Mouse (Mus musculus) midbrain, embryonic 14.5 days (tissue): ENCODE data around the gene Gm20695. TPM values are rescaled to one million over a fixed set of nuclear protein-coding genes. Genes with fewer than 3 reads are reported as not detected.

Source experiments
- ATAC-seq: fragments of 200-750 bp; cut with Nextera tagmentation; 2 replicates; pipeline ENCODE4 v1.8.0; 2017; ENCODE audit warnings: moderate number of reproducible peaks, moderate library complexity; ENCODE audit not compliant: low FRiP score, low TSS enrichment
- DNase-seq: peaks from one replicate; pipeline ENCODE4 v3.0.0-alpha.2; 2015
- H3K27ac ChIP-seq: fragments of 300-500 bp; sonication (generic); replicated peaks from 2 replicates; pipeline ENCODE4 v1.5.1; 2014; ENCODE audit warnings: mild to moderate bottlenecking, low read depth, low read length, moderate library complexity
- H3K27me3 ChIP-seq: fragments of 300-500 bp; sonication (generic); 2 replicates; pipeline ENCODE4 v1.6.1; 2014; ENCODE audit warnings: low read length, control low read depth, mixed read lengths; ENCODE audit not compliant: control insufficient read depth, insufficient read depth
- H3K36me3 ChIP-seq: fragments of 300-500 bp; sonication (generic); 2 replicates; pipeline ENCODE4 v1.6.1; 2014; ENCODE audit warnings: low read length, control low read depth; ENCODE audit not compliant: control insufficient read depth, insufficient read depth
- H3K4me1 ChIP-seq: fragments of 300-500 bp; sonication (generic); 2 replicates; pipeline ENCODE4 v1.6.1; 2014; ENCODE audit warnings: mild to moderate bottlenecking, antibody characterized with exemption, low read length, control low read depth; ENCODE audit not compliant: control insufficient read depth, insufficient read depth
- H3K4me2 ChIP-seq: fragments of 300-500 bp; sonication (generic); 2 replicates; pipeline ENCODE4 v1.6.1; 2014; ENCODE audit warnings: mild to moderate bottlenecking, low read length, moderate library complexity
- H3K4me3 ChIP-seq: fragments of 300-500 bp; sonication (generic); replicated peaks from 2 replicates; pipeline ENCODE4 v1.5.1; 2014; ENCODE audit warnings: low read depth, low read length
- H3K9ac ChIP-seq: fragments of 300-500 bp; sonication (generic); replicated peaks from 2 replicates; pipeline ENCODE4 v1.6.1; 2014; ENCODE audit warnings: mild to moderate bottlenecking, low read length, moderate library complexity
- H3K9me3 ChIP-seq: fragments of 300-500 bp; sonication (generic); 2 replicates; pipeline ENCODE4 v1.6.1; 2016; ENCODE audit warnings: low read length, control low read depth, mixed read lengths; ENCODE audit not compliant: control insufficient read depth
- WGBS: fragments of 180-500 bp; shearing (Covaris S2); extraction: QIAGEN DNeasy Blood & Tissue Kit; methylation state at CpG from one replicate; pipeline ENCODE4 v1.1.7; 2014; 5-methylcytosine and 5-hydroxymethylcytosine counted together
- polyA plus RNA-seq: library from polyadenylated mRNA; unstranded; fragments of >200 nt; fragmentation: Nextera tagmentation; extraction: Ambion mirVana; gene quantifications from 2 replicates; pipeline ENCODE4 v1.2.1, GENCODE M21; 2014

Gm20695 gene
- polyA plus RNA-seq, 1 experiment from 2014 or later = 3.7 TPM

- Histone ChIP-seq H3K27ac (peak overlapping the region; percentile 79), H3K27me3 (no peaks in the 10 kb centered on the region), H3K4me1 (peaks cover 12% of the 10 kb centered on the region), H3K4me3 (peak overlapping the region; percentile 58), H3K4me2 (peak overlapping the region; percentile 76), H3K9ac (peak overlapping the region; percentile 68), H3K36me3 (peaks cover 53% of the 10 kb centered on the region), H3K9me3 (no peaks in the 10 kb centered on the region)
- DNase-seq = no peak
- 9% methylated on average over 20 of the region's 20 CpGs for WGBS
- ATAC-seq = no peak
Measured at GRCm38 (mm10) chr16:3909118-3909517, 24.7 kb downstream of the Gm20695 start.

GRCm38 (mm10) chr16:3920756-3921155 lies 36.3 kb downstream of the Gm20695 start:
- no peak for ATAC-seq
- 96% methylated on average over 2 of the region's 2 CpGs for WGBS
- no peak overlapping the region for H3K9ac ChIP-seq

GRCm38 (mm10) chr16:3923515-3923914 lies 39.1 kb downstream of the Gm20695 start:
- Histone ChIP-seq H3K27ac (no peak overlapping the region), H3K9ac (no peak overlapping the region), H3K4me2 (no peak overlapping the region), H3K36me3 (peaks cover 65% of the 10 kb centered on the region), H3K4me1 (no peaks in the 10 kb centered on the region), H3K4me3 (no peak overlapping the region), H3K9me3 (no peaks in the 10 kb centered on the region), H3K27me3 (no peaks in the 10 kb centered on the region)
- ATAC-seq = no peak
- DNase-seq = no peak
- 94% methylated on average over 3 of the region's 3 CpGs for WGBS

More at GRCm38 (mm10) chr16:3920756-3921155, 36.3 kb downstream of the Gm20695 start:
- H3K27me3 ChIP-seq = no peaks in the 10 kb centered on the region
- no peak overlapping the region for H3K27ac ChIP-seq
- no peak overlapping the region for H3K4me3 ChIP-seq
- H3K36me3 ChIP-seq = peaks cover 64% of the 10 kb centered on the region
- no peaks in the 10 kb centered on the region for H3K9me3 ChIP-seq
- DNase-seq = no peak
- H3K4me2 ChIP-seq = no peak overlapping the region
- H3K4me1 ChIP-seq = no peaks in the 10 kb centered on the region

- Histone ChIP-seq H3K36me3 (peaks cover 68% of the 10 kb centered on the region), H3K27me3 (no peaks in the 10 kb centered on the region), H3K27ac (no peak overlapping the region), H3K9me3 (no peaks in the 10 kb centered on the region), H3K4me1 (no peaks in the 10 kb centered on the region), H3K4me2 (no peak overlapping the region), H3K9ac (no peak overlapping the region), H3K4me3 (no peak overlapping the region)
- DNase-seq (no peak), ATAC-seq (no peak)
- 96% methylated on average over 4 of the region's 4 CpGs for WGBS
Measured at GRCm38 (mm10) chr16:3923966-3924365, 39.5 kb downstream of the Gm20695 start.

GRCm38 (mm10) chr16:3928582-3928981 lies 44.1 kb downstream of the Gm20695 start:
- no peak for ATAC-seq
- no peaks in the 10 kb centered on the region for H3K9me3 ChIP-seq
- 83% methylated on average over 1 of the region's 1 CpGs for WGBS
- DNase-seq = no peak
- H3K27ac ChIP-seq = no peak overlapping the region
- H3K4me3 ChIP-seq = no peak overlapping the region
- no peak overlapping the region for H3K4me2 ChIP-seq
- H3K36me3 ChIP-seq = peaks cover 76% of the 10 kb centered on the region
- no peaks in the 10 kb centered on the region for H3K4me1 ChIP-seq
- no peaks in the 10 kb centered on the region for H3K27me3 ChIP-seq
- H3K9ac ChIP-seq = no peak overlapping the region

DNA sequence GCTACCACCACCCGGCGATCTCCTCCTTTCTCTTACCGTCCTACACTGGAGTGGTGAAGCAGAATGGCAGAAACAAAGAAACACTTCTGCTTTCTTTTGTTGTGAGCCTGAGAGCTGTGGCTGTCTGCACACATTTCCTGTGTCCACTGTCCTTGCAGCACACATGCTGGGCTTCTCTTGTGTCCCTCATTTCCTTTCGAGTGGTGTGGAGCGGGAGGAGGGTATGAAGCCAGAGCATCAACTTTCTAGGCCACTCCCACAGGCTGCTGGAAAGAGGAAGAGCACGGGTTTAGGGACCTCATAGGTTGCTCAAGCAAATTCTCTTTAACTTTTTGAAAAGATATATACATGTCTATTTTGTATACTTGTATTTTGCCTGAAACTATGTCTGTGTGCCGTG lies 44.7 kb downstream of the Gm20695 start:
- ATAC-seq (no peak), DNase-seq (no peak)
- Histone ChIP-seq H3K4me1 (no peaks in the 10 kb centered on the region), H3K27me3 (no peaks in the 10 kb centered on the region), H3K9ac (no peak overlapping the region), H3K4me2 (no peak overlapping the region), H3K4me3 (no peak overlapping the region), H3K36me3 (peaks cover 75% of the 10 kb centered on the region), H3K27ac (no peak overlapping the region), H3K9me3 (no peaks in the 10 kb centered on the region)
- WGBS = 82% methylated on average over 7 of the region's 7 CpGs

DNA sequence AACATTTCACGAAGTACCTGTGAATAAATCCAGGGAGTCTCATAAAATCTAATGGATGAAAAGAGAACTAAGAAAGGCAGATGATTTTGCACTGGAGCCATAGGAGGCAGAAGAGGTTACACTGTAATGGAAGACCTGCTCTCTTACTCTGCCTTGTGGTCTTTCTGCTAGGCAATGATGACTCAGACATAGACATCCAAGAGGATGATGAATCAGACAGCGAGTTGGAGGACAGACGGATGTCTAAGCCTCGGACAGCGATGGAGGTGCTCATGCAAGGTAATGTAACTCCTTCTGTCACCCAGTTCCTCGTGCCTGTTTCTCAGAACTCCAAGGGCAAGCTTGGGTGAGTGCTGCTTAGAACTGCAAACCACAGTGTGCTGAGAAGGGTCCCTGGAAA lies 49.1 kb downstream of the Gm20695 start:
- ATAC-seq = no peak
- no peak overlapping the region for H3K4me2 ChIP-seq
- 98% methylated on average over 6 of the region's 6 CpGs for WGBS
- peaks cover 81% of the 10 kb centered on the region for H3K36me3 ChIP-seq
- H3K4me1 ChIP-seq = no peaks in the 10 kb centered on the region
- no peak overlapping the region for H3K9ac ChIP-seq
- H3K4me3 ChIP-seq = no peak overlapping the region
- H3K27me3 ChIP-seq = no peaks in the 10 kb centered on the region
- no peaks in the 10 kb centered on the region for H3K9me3 ChIP-seq
- DNase-seq = no peak
- no peak overlapping the region for H3K27ac ChIP-seq

GRCm38 (mm10) chr16:3934091-3934490 lies 49.6 kb downstream of the Gm20695 start:
- no peak overlapping the region for H3K4me3 ChIP-seq
- ATAC-seq (no peak), DNase-seq (no peak)
- no peak overlapping the region for H3K27ac ChIP-seq
- no peaks in the 10 kb centered on the region for H3K9me3 ChIP-seq
- no peaks in the 10 kb centered on the region for H3K27me3 ChIP-seq
- no peak overlapping the region for H3K4me2 ChIP-seq
- WGBS = 95% methylated on average over 1 of the region's 1 CpGs
- peaks cover 83% of the 10 kb centered on the region for H3K36me3 ChIP-seq
- H3K9ac ChIP-seq = no peak overlapping the region
- H3K4me1 ChIP-seq = no peaks in the 10 kb centered on the region

DNA sequence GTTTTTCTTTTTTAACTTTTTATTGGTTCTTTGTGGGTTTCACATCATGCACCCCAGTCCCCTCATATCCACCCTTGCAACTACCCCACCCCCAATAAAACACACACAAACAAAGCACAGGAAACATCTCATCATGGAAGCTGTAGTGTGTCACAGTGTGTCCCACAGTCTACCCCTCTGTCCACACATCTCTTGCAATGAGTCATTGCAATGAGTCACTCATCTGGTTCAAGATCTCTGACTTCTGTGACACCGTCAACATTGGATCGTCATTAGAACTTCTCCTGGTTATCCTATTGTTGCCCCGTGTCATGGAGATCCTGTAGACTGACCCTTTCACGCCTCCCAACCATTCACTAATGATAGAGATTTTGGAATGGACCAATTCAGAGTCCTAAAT lies 50.3 kb downstream of the Gm20695 start:
- no peak overlapping the region for H3K9ac ChIP-seq
- peaks cover 82% of the 10 kb centered on the region for H3K36me3 ChIP-seq
- DNase-seq (no peak), ATAC-seq (no peak)
- no peak overlapping the region for H3K27ac ChIP-seq
- H3K4me2 ChIP-seq = no peak overlapping the region
- H3K4me1 ChIP-seq = no peaks in the 10 kb centered on the region
- no peaks in the 10 kb centered on the region for H3K9me3 ChIP-seq
- 93% methylated on average over 4 of the region's 4 CpGs for whole genome bisulfite sequencing
- no peak overlapping the region for H3K4me3 ChIP-seq
- H3K27me3 ChIP-seq = no peaks in the 10 kb centered on the region
